ENCODE assay signal across 31 mouse cellular contexts in genomic region chr6:7601353-7602094, GRCm38 (mm10). TPM values are rescaled to one million over a fixed set of nuclear protein-coding genes. Genes with fewer than 3 reads are reported as not detected.
A peak's percentile ranks its signal among the peaks of the same experiment; 100 is the strongest.
DNase-seq lines count a peak whose midpoint lies in the region; ATAC-seq lines count a peak whose summit lies in the region.
"Had no signal": no experiment of that assay in that cellular context is flagged by ENCODE, and none has a peak within 500 bp of the region (broad histone marks: within the 10 kb centered on the region; RNA-seq: fewer than 3 reads in every experiment).

No protein-coding gene starts in this region.

- H3K36me3 ChIP-seq in midbrain, embryonic 11.5 days (ENCODE audit: control insufficient read depth, insufficient read depth, low read length): no peaks in the 10 kb centered on the region
- no peaks in the 10 kb centered on the region for H3K36me3 ChIP-seq in midbrain, embryonic 15.5 days (replicated peaks)
- H3K36me3 ChIP-seq in midbrain, embryonic 14.5 days (ENCODE audit: control insufficient read depth, insufficient read depth, low read length): no peaks in the 10 kb centered on the region
- H3K36me3 ChIP-seq in midbrain, embryonic 16.5 days (ENCODE audit: control insufficient read depth, insufficient read depth, low read length): no peaks in the 10 kb centered on the region
- H3K36me3 ChIP-seq in forebrain, embryonic 15.5 days: no peaks in the 10 kb centered on the region
- H3K36me3 ChIP-seq: embryonic facial prominence, embryonic 10.5 days; embryonic facial prominence, embryonic 13.5 days; heart, embryonic 12.5 days; heart, embryonic 15.5 days had no signal

- ATAC-seq in midbrain, embryonic 11.5 days (ENCODE audit: low FRiP score): peak; percentile 71
- ATAC-seq in midbrain, embryonic 15.5 days (replicated peaks): no peak
- no peak for ATAC-seq in midbrain, embryonic 14.5 days (ENCODE audit: low FRiP score, low TSS enrichment)
- ATAC-seq in midbrain, embryonic 16.5 days: no peak
- ATAC-seq in forebrain, embryonic 15.5 days (replicated peaks): peak; percentile 81
- ATAC-seq: CD4-positive, CD25-positive, alpha-beta regulatory T cell, adult 4 months; hindbrain, postnatal 0 days; inflammation-experienced regulatory T-cells, adult 6 months; intestine, embryonic 16.5 days had no signal

- H3K27ac ChIP-seq in midbrain, embryonic 11.5 days (ENCODE audit: low read depth, low read length): no peak overlapping the region
- no peak overlapping the region for H3K27ac ChIP-seq in midbrain, embryonic 15.5 days
- no peak overlapping the region for H3K27ac ChIP-seq in midbrain, embryonic 14.5 days (replicated peaks; ENCODE audit: low read depth, low read length)
- no peak overlapping the region; the same call in 1 of the 2 replicates for H3K27ac ChIP-seq in midbrain, embryonic 16.5 days (ENCODE audit: low read length)
- no peak overlapping the region for H3K27ac ChIP-seq in forebrain, embryonic 15.5 days (replicated peaks)
- H3K27ac ChIP-seq: embryonic facial prominence, embryonic 10.5 days; embryonic facial prominence, embryonic 13.5 days; heart, embryonic 15.5 days; hindbrain, embryonic 14.5 days; hindbrain, postnatal 0 days had no signal

- H3K4me3 ChIP-seq in midbrain, embryonic 11.5 days (ENCODE audit: low read depth, low read length): no peak overlapping the region
- H3K4me3 ChIP-seq in midbrain, embryonic 15.5 days: no peak overlapping the region
- no peak overlapping the region for H3K4me3 ChIP-seq in midbrain, embryonic 14.5 days (replicated peaks; ENCODE audit: low read depth, low read length)
- H3K4me3 ChIP-seq in midbrain, embryonic 16.5 days (ENCODE audit: low read depth, low read length): no peak overlapping the region
- no peak overlapping the region for H3K4me3 ChIP-seq in forebrain, embryonic 15.5 days
- H3K4me3 ChIP-seq: embryonic facial prominence, embryonic 10.5 days; embryonic facial prominence, embryonic 13.5 days; erythroblast, embryonic 14.5 days; heart, embryonic 12.5 days; heart, embryonic 15.5 days had no signal

- no peak overlapping the region for H3K4me2 ChIP-seq in midbrain, embryonic 11.5 days
- no peak overlapping the region for H3K4me2 ChIP-seq in midbrain, embryonic 15.5 days
- H3K4me2 ChIP-seq in midbrain, embryonic 14.5 days (ENCODE audit: low read length): no peak overlapping the region
- H3K4me2 ChIP-seq in midbrain, embryonic 16.5 days (ENCODE audit: low read length): no peak overlapping the region
- H3K4me2 ChIP-seq in forebrain, embryonic 15.5 days (replicated peaks): no peak overlapping the region
- H3K4me2 ChIP-seq: embryonic facial prominence, embryonic 13.5 days; heart, embryonic 12.5 days; heart, embryonic 15.5 days; hindbrain, embryonic 14.5 days had no signal

- no peak for DNase-seq in midbrain, embryonic 11.5 days (ENCODE audit: low spot score, missing footprints)
- peak; percentile 14 for DNase-seq in midbrain, embryonic 14.5 days
- no peak for DNase-seq in layer of hippocampus, postnatal 14 days (ENCODE audit: low spot score in 2 of 2)
- DNase-seq in left cerebral cortex, postnatal 4 days: no peak
- DNase-seq: adrenal gland, adult 2 months; adrenal gland, postnatal 14 days; cerebellum, adult 11-12 months; cerebellum, adult 8-10 months; cerebellum, postnatal 10 days; cerebellum, postnatal 36 days; embryo, embryonic 11 days; gastrocnemius, postnatal 25 days; heart, adult 18-20 months; heart, postnatal 10 days; heart, postnatal 4 days had no signal

- no peaks in the 10 kb centered on the region for H3K27me3 ChIP-seq in midbrain, embryonic 11.5 days (ENCODE audit: control insufficient read depth, insufficient read depth, low read length)
- no peaks in the 10 kb centered on the region for H3K27me3 ChIP-seq in midbrain, embryonic 15.5 days (replicated peaks)
- H3K27me3 ChIP-seq in midbrain, embryonic 14.5 days (ENCODE audit: control insufficient read depth, insufficient read depth, low read length): no peaks in the 10 kb centered on the region
- no peaks in the 10 kb centered on the region for H3K27me3 ChIP-seq in midbrain, embryonic 16.5 days (ENCODE audit: control insufficient read depth, insufficient read depth, low read depth, low read length)
- H3K27me3 ChIP-seq in forebrain, embryonic 15.5 days: no peaks in the 10 kb centered on the region
- H3K27me3 ChIP-seq: embryonic facial prominence, embryonic 13.5 days; heart, embryonic 12.5 days; heart, embryonic 15.5 days had no signal

- intact Hi-C loops in left cerebral cortex, postnatal 4 days (cut with DNase I): no loop called here

- no peaks in the 10 kb centered on the region for H3K4me1 ChIP-seq in midbrain, embryonic 11.5 days (ENCODE audit: control insufficient read depth, insufficient read depth, low read length)
- H3K4me1 ChIP-seq in midbrain, embryonic 15.5 days: no peaks in the 10 kb centered on the region
- no peaks in the 10 kb centered on the region for H3K4me1 ChIP-seq in midbrain, embryonic 14.5 days (ENCODE audit: control insufficient read depth, insufficient read depth, low read length)
- H3K4me1 ChIP-seq in midbrain, embryonic 16.5 days (ENCODE audit: control insufficient read depth, insufficient read depth, low read length): no peaks in the 10 kb centered on the region
- peaks cover 7% of the 10 kb centered on the region; the same call in 1 of the 2 replicates for H3K4me1 ChIP-seq in forebrain, embryonic 15.5 days
- H3K4me1 ChIP-seq: embryonic facial prominence, embryonic 10.5 days; embryonic facial prominence, embryonic 13.5 days; heart, embryonic 12.5 days; heart, embryonic 15.5 days had no signal

- H3K9ac ChIP-seq in midbrain, embryonic 11.5 days (ENCODE audit: low read length): no peak overlapping the region
- H3K9ac ChIP-seq in midbrain, embryonic 15.5 days: no peak overlapping the region
- no peak overlapping the region for H3K9ac ChIP-seq in midbrain, embryonic 14.5 days (replicated peaks; ENCODE audit: low read length)
- H3K9ac ChIP-seq in midbrain, embryonic 16.5 days (ENCODE audit: low read depth, low read length): no peak overlapping the region
- H3K9ac ChIP-seq in forebrain, embryonic 15.5 days (replicated peaks): no peak overlapping the region
- H3K9ac ChIP-seq: embryonic facial prominence, embryonic 13.5 days; heart, embryonic 12.5 days; heart, embryonic 15.5 days; hindbrain, embryonic 14.5 days had no signal

- H3K9me3 ChIP-seq in midbrain, embryonic 11.5 days (ENCODE audit: control insufficient read depth, low read length): no peaks in the 10 kb centered on the region
- no peaks in the 10 kb centered on the region for H3K9me3 ChIP-seq in midbrain, embryonic 15.5 days
- no peaks in the 10 kb centered on the region for H3K9me3 ChIP-seq in midbrain, embryonic 14.5 days (ENCODE audit: control insufficient read depth, low read length)
- no peaks in the 10 kb centered on the region for H3K9me3 ChIP-seq in midbrain, embryonic 16.5 days (replicated peaks; ENCODE audit: control insufficient read depth, low read length, poor library complexity, severe bottlenecking)
- H3K9me3 ChIP-seq in forebrain, embryonic 15.5 days: no peaks in the 10 kb centered on the region
- H3K9me3 ChIP-seq: embryonic facial prominence, embryonic 10.5 days; embryonic facial prominence, embryonic 13.5 days; heart, embryonic 12.5 days; heart, embryonic 15.5 days had no signal

- 76% methylated on average over 4 of the region's 4 CpGs for WGBS in midbrain, embryonic 11.5 days
- 53% methylated on average over 4 of the region's 4 CpGs for WGBS in midbrain, embryonic 15.5 days
- WGBS in midbrain, embryonic 14.5 days: 67% methylated on average over 4 of the region's 4 CpGs
- 51% methylated on average over 4 of the region's 4 CpGs for WGBS in midbrain, embryonic 16.5 days
- WGBS in forebrain, embryonic 15.5 days: 53% methylated on average over 4 of the region's 4 CpGs

RNA-seq across cellular contexts. Expression of gene Tac1, which starts 46.8 kb away (rescaled TPM):
- polyA plus RNA-seq in midbrain, embryonic 11.5 days (2014; fragmentation: Nextera tagmentation; extraction: Ambion mirVana): 14.9 and 16.8 TPM in 2 replicates
- polyA plus RNA-seq in midbrain, embryonic 15.5 days (2015; fragmentation: Nextera tagmentation; extraction: Ambion mirVana): 96.5 and 105 TPM in 2 replicates
- 94.9 and 114 TPM in 2 replicates for polyA plus RNA-seq in midbrain, embryonic 14.5 days (2014; fragmentation: Nextera tagmentation; extraction: Ambion mirVana)
- 126 and 137 TPM in 2 replicates for polyA plus RNA-seq in midbrain, embryonic 16.5 days (2015; fragmentation: Nextera tagmentation; extraction: Ambion mirVana)
- polyA plus RNA-seq in forebrain, embryonic 15.5 days (2015; fragmentation: Nextera tagmentation; extraction: Ambion mirVana): 50.8 and 69.4 TPM in 2 replicates
- 10 to 100 TPM; 12.7 to 13.8 TPM for total RNA-seq in layer of hippocampus, postnatal 14 days (2021)
- total RNA-seq in left cerebral cortex, postnatal 4 days (2021): 10 to 100 TPM; 14.8 to 19.7 TPM
- total RNA-seq: adrenal gland, adult 2 months; adrenal gland, postnatal 14 days; gastrocnemius, adult 8-10 months; gastrocnemius, postnatal 25 days; heart, postnatal 10 days; heart, postnatal 4 days; MEL had no signal
- polyA plus RNA-seq: adrenal gland, adult 2 months; C2C12; CD4-positive, CD25-positive, alpha-beta regulatory T cell, adult 4 months; erythroblast, embryonic 14.5 days; inflammation-experienced regulatory T-cells, adult 6 months had no signal

Comparison
In these comparisons a context has a peak if more than half of its experiments do, and no peak if none do; other contexts are left out.
1. ATAC-seq: peak in midbrain, embryonic 11.5 days (single experiment) and forebrain, embryonic 15.5 days (single experiment); none in midbrain, embryonic 15.5 days (single experiment), midbrain, embryonic 14.5 days (single experiment) and midbrain, embryonic 16.5 days (single experiment).